Mouse (Mus musculus): ENCODE data around the gene Mrpl24.

The Mrpl24 gene

DNA sequence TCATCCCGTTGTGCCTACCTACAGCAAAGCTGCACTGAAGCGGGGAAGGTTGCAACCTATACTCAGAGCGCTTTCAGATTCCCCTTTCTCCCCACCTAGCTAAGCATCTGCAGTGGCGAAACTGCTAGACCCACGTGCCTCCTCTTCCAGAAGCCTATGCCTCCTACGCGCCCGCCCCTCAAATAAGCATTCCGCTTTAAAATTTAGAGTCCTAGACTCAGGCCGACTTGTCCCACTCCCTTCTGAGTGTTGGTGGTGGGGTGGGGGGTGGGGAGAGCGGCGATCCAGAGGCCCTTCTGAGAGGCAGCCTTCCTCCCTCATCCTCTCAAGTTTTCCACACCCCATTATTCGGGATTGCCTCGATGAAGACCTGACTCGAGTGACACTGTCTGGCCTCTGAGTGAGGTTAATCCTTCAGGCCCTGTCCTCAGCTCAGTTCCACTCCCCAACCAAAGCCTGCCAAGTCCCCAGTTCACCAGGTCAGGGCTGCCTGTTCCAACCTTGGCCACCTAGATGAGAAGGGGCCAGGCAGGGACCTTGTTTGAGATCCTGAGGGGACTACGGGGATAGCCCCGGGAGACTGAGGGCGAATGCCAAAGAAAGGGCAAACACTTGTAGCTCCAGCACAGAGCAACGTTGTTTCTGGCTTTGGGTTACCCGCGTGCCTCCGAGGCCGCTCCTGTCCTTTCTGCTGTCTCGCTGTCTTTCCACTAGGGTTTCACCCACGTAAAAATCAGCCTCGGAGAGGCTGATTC lies 27.9 kb downstream of the Mrpl24 start:
- DNase-seq (ENCODE audit: low spot score in 2 of 2): no peak

DNA sequence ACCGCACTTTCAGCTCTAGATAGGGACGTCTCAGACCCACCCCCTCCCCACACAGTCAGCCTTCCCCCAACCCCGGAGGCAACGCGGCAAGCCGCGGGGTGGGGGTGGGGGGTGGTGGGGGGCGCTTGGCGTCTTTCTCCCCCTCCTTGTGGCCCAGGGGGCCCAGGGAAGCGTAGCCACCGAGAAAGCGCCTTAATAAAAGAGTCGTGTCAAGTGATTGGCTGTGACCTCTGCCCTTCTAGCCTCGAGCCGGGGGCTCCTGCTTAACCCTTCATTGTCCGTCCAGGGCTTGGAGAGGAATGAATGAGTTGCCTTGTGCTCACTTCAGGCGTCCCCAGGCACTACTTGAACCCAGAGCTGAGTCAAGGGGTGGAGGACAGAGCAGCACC lies 28.5 kb downstream of the Mrpl24 start:
- no peak for DNase-seq (ENCODE audit: low spot score in 2 of 2)

DNA sequence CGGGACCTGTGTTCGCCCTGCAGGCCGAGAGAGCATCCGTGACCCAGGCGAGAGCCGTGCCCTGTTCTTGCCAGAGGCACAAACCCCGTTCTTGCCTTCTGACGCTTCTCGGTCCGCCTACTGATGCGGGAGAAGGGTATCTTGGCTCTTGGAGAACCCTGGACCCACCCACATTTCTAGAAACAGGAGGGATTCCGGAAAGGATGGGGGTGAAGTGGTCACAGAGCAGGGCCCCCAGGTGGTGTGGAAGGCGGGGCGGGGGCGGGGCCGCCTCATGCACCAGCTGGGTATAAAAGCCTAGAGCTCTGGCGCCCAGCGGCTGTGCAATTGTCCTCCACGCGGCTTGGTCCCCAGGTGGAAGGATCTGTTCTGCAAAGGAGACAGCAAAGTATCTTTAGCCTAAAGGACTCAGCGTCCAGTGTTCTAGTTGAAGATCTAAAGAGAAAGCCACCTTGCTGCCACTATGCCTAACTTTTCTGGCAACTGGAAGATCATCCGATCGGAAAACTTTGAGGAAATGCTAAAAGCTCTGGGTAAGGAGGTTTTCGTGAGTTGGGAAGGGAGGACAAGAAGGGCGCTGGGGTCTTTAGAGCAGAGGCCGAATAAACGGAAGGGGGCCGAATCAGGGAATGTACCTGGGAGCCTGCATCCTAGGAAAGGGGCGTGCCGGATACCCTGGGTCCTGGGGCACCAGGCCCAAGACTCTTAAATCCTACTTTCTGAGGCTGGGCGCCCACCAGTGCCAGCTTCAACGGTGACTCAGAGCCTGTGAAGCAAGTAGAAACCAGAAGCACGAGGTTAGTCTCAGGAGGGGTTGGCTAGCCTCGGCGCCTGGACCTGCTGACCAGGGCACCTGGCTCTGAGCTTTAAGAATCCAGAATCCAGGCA lies 29.3 kb downstream of the Mrpl24 start, which contains the start of gene Crabp2:
Gene Crabp2 (plus strand): TSS at position 289 of the 888 bp plus-strand sequence.
- DNase-seq (ENCODE audit: low spot score in 2 of 2): no peak

DNA sequence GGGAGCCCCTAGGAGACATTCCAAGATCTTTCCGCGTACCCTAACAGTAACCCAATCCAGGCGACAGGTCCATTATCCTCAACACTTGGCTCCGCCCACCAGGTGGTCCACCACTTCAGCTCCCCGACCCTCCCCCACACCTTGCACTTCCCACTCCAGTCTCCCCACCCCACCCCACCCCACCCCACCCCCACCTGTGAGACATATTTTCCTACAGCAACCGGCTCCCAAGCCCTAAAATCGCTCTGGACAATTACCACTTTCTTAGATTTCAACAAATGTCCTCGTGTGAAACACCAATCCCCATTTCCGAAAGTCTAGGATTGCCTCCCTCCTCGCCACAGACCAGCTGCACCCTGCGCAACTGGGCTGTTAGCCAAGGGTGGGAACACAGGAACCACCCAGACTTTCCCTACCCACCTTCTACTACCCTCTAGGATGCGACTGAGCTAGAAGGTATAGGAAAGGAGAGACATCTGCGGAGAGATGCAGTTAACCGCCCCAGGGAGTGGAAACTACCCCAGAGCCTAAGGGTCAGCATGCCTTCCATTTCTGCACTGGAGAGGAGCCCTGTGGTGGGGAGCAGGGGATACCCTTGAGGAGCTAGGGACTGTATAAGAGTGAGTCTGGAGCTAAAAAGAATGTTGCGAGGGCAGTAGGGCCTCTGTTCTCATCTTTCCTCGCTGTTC lies 30.1 kb downstream of the Mrpl24 start:
- no peak for DNase-seq (ENCODE audit: low spot score in 2 of 2)

DNA sequence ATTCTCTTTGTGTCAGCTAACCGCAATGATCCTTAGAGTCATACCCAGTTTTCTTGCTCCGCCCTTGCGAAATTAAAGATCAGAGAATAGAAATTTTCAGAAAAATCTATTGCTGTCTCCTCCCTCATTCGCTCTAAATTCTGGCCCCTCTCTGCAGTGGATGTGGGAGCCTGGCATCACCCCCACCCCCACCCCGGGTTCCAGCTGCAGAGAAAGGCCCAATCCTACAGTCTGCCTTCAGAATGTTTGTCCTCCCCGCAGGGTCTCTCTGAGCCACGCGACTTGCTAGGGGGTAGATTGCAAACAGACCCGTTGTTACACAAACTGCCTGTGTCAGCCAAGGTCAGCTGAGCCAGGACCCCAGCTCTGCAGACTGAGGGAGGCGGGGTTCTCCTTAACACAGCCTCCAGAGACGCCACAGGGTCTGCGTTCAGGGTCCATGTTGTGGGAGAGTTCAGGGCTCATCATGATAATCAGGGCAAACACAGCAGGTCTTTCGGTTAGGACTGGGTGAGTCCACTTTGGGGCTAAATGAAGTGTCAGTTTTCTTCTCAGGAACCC lies 30.7 kb downstream of the Mrpl24 start:
- no peak for DNase-seq (ENCODE audit: low spot score in 2 of 2)

DNA sequence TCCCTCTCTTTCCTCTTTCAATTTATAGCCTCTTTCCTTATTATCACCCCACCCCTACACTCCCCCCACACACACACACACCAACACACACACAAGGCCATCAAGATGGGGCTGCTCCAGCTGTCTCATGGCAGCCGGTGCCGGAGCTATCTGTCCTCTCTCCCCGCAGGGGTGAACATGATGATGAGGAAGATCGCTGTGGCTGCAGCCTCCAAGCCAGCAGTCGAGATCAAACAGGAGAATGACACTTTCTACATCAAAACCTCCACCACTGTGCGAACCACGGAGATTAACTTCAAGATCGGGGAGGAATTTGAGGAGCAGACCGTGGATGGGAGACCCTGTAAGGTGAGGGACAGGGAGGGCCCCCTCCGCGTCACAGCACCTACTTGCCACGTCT lies 32.6 kb downstream of the Mrpl24 start:
- no peak for DNase-seq (ENCODE audit: low spot score in 2 of 2)

DNA sequence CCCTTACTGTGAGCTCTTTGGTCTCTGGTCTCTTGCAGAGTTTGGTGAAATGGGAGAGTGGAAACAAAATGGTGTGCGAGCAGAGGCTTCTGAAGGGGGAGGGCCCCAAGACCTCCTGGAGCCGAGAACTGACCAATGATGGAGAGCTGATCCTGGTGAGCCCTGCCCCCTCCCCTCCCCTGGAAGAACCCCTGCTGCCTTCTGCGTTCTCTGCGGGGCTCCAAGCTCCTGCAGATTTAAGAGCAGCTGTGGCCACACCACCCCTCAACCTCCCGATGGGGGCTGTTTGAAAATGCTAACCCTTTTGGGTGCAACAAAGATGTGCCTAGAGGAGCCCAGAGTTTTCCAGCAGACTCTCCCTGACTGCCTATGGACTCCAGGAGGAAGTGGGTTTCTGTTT lies 33.1 kb downstream of the Mrpl24 start:
- DNase-seq (ENCODE audit: low spot score in 2 of 2): no peak

DNA sequence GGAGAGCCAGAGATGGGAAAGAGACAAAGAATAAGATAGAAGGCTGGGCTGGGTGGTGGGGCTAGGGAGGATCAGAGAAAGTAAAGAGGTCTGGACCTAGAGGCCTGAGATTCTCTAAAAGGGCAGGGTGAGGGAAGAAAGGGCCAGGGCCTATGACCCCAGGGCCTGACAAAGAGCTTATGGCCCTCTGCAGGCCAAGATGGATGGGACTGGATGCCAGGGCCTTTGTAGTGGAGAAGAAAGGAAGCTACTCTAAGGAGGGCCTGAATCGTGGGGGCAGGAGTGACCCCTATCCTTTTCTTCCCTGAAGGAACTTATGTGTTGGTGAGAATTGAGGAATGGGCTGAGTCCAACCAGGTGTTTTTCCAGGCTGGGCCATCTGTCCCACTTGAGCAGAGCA lies 38.8 kb downstream of the Mrpl24 start:
- no peak for DNase-seq (ENCODE audit: low spot score in 2 of 2)

DNA sequence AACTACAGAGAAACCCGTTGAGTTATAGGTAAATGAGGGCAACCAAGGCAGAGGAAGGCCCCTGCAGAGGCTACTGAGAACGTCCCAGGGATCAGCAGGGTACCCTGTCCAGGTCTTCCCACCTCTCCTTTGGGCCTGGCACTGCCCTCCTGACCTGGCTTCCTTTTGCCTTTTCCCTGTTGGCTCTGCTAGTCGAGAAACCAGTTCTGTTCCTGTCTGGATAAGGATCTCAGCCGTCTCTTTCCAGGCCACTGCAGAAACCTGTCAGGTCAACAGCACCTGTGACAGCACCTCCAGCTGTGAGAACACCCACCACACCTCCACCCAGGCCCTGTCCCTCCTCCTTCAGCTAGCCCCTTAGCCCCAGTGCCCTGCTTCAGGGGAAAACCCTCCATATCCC lies 39.2 kb downstream of the Mrpl24 start:
- DNase-seq (ENCODE audit: low spot score in 2 of 2): no peak

DNA sequence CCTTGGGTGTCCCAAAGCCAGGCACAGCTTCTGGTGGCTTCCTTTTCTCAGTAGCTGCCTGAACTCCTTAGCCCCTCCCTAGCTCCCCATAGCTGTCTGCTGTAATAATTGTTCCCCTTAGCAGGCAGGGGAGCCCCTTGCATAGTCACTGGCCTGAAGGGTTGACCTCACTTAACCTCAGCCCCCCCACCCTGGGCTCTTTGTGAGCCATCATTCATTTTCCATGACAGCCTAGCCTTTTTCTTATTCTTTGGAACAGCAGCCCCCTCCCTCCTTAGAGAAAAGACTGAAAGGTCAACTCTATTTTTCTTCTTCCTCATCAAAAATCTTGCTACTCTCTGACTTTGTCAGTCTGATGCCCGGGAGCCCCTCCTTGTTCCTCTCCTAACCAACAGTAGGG lies 39.7 kb downstream of the Mrpl24 start:
- DNase-seq (ENCODE audit: low spot score in 2 of 2): no peak

DNA sequence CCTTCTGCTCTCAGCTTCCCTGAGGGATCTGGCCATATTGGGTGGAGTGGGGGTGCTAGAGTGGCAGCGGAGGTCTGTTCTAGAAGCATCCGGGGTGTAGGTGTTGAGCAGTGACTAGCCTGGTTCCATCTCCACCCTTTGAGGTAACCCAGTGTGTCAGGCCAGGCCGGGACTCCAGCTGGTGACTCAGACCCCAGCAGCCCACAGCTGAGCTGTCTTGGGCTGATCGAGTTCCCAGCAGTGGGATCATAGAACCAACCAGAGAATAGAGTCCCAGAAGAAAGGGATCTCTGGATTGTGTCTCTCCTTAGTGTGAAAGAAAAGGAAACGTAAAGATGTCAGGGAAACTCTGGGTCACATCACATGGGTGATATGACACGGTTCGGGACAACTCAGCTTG lies 40.1 kb downstream of the Mrpl24 start:
- no peak for DNase-seq (ENCODE audit: low spot score in 2 of 2)

DNA sequence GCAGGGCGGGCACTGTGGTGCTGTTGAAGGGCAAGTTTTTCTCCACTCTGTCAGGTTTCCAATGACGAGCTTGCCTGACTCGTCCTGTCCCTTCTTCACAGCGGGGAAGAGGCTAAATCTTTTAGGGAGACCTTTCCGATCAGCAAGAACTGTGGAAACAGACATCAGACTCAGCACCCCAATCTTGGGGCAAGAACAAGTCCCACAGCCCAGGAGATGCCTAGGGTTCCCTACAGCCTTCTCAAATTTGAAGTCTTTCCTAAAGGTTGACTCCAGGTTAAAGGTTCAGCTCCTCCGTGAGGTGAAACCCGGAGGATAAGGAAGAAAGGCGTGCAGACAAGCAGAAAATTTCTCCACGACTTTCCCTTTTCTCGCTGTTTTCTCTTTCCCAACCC lies 40.9 kb downstream of the Mrpl24 start:
- no peak for DNase-seq (ENCODE audit: low spot score in 2 of 2)

DNA sequence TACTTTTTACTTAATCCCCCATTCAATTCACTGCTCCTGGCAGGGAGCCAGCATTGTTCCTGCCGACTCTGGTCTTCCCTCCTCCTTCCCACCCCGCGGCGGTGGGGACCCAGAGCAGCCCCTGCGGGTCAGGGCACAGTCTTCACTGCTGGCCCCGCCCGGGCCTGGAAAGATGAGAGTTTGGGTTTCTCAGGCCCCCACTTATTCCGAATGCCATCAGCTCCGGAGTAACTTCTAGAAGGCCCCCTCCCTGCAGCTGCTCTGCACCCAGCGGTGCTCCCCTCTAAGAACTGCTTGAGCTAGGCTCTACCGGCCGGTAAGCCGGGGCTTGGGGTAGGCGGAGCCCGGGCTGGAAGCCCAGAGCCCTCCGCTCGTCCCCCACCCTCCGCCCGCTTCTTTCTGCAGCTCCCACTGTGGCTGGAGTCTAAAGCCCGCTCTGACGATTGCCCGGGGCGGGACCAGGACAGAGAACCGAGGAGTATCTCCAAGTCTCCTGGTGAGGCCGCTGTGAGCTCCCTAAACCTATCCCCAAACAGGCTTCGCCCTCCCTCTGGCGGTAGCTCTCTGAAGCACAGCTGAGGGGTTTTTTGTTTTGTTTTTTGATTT lies 41.4 kb downstream of the Mrpl24 start:
- DNase-seq (ENCODE audit: low spot score in 2 of 2): peak; percentile 38 to 70

DNA sequence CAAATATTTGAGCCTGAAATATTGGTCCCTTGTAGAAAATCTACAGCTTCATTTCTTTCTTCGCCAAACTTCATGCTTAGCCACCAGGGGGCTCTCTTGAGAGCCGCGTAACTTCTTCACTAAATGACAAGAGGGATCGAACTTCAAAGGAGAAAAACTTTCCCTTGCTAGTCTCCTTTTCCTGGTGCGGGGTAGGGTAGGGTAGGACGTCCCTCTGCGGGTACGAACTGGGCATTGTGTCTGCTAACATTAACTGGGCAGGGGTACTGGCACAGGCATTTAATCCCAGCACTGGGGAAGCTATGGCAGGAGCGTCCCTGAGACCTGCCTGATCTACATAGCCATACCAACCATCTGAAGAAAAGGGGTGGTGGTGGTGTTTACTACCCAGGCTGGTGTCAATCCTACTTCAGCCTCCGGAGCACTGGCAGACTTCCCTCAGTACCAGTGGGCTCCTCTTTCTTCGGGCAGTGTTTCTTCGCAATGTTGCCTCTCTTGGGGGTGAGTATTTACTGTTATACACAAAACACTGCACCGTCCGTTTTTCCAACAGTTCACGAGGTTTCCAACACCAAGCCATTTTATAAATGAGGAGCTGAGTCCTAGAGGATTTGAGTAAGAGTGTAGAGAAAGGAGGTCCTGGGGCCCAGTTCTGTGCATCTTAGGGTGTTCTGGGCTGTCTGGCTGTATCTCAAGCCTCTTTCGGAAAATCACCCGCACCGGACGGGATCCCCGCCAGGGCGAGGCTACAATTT lies 51.1 kb downstream of the Mrpl24 start:
- DNase-seq (ENCODE audit: low spot score in 2 of 2): peak; percentile 22 to 59

DNA sequence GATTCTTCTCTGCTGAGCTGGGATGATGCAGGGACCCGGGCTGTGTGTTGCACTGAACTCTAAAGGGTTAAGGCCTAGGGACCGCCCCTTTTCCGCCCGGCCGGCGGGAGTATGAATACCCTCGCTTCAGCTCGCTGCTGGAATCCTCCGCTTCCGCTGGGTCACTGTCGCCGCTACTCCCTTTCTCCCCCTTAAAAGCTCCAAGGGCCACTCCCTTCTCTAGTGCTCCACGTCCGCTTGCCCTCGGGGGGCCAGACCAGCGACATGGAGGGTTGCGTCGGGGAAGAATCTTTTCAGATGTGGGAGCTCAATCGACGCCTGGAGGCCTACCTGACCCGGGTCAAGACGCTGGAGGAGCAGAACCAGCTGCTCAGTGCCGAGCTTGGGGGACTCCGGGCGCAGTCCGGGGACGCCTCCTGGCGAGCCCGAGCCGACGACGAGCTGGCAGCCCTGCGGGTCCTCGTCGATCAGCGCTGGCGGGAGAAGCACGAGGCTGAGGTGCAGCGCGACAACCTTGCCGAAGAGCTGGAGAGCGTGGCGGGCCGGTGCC lies 51.7 kb downstream of the Mrpl24 start, which contains the start of gene Nes:
Gene Nes (plus strand): TSS at position 140 of the 550 bp plus-strand sequence.
- DNase-seq (ENCODE audit: low spot score in 2 of 2): peak in 1 of 2 experiments; percentile 16

DNA sequence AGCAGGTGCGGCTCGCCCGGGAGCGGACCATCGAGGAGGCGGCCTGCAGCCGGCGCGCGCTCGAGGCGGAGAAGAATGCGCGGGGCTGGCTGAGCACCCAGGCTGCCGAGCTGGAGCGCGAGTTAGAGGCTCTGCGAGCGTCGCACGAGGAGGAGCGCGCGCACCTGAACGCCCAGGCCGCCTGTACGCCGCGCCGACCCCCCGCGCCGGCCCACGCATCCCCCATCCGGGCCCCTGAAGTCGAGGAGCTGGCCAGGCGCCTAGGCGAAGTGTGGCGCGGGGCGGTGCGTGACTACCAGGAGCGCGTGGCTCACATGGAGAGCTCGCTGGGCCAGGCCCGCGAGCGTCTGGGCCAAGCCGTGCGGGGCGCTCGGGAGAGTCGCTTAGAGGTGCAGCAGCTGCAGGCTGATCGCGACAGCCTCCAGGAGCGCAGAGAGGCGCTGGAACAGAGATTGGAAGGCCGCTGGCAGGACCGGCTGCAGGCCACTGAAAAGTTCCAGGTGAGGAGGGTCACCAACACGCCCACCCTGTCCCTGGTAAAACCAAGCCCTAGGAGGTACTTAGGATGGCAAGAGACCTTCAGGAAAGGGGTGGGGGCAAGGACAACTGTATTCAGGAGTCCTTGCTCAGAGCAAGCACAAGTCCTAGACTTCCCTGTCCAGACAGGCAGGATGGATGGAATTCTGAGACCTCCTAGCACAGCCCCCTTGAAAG lies 52.3 kb downstream of the Mrpl24 start:
- no peak for DNase-seq (ENCODE audit: low spot score in 2 of 2)

DNA sequence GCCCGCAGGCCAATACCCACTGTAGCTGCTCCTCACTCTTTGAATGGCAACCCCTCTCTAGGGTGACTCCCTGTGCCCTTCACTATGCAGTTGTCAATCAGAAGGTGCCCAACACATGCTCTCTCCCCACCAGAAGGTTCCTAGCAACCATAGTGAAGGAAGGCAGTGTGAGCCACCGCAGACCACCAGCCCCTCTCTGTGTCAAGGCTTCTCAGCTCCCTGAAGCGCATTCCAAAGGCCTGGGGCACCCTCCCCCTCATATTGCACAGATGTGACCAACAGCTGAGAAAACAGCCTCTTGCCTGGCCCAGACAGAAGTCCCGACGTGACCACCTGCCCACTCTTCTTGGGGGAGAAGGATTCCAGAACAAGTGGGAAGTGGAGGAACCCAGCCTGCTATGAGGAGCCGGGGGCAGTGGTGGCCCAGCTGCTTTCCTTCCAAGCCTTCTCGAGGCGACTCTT lies 52.9 kb downstream of the Mrpl24 start:
- DNase-seq (ENCODE audit: low spot score in 2 of 2): no peak

DNA sequence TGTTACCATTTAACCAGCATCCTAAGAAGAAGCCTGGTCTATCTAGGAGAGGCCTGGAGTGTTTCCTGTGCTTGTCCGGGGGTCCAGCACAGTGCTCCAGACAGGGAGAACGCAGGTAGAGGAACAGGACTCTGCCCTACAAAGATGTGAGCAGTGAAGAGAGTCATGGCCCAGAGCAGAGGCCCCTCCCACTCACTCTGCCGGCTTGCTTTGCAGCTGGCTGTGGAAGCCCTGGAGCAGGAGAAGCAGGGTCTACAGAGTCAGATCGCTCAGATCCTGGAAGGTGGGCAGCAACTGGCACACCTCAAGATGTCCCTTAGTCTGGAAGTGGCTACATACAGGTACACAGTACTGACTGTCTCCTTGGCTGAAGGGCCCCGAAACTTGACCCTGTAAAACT lies 53.5 kb downstream of the Mrpl24 start:
- DNase-seq (ENCODE audit: low spot score in 2 of 2): no peak

All from thymus, postnatal 10 days (tissue).